Mouse (Mus musculus) kidney, postnatal 14 days (tissue): ENCODE data around the gene Nxt1.

Source experiments
- DNase-seq: peaks from one replicate; pipeline ENCODE4 v3.0.0; 2022; ENCODE audit warnings: mixed read lengths

The Nxt1 gene

DNA sequence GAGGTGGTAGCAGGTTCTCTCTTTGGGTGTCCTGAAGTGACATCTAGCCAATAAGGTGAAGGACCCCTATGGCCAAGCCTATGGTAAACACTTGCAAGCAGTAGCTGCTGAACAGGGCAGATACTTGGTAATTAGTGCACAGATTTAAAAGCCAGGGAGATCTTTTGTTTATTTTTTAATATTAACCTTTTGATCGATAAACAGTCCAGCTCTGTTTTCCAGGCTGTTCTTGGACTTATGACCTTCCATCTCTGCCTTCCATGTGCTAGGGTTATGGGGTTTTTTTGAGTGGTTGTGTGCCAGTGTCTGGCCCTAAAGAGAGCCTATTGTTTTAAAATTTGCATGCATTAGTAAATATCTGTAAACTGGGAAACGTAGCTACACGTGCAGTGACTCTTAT is 17.9 kb downstream of the Nxt1 start:
- no peak for DNase-seq

DNA sequence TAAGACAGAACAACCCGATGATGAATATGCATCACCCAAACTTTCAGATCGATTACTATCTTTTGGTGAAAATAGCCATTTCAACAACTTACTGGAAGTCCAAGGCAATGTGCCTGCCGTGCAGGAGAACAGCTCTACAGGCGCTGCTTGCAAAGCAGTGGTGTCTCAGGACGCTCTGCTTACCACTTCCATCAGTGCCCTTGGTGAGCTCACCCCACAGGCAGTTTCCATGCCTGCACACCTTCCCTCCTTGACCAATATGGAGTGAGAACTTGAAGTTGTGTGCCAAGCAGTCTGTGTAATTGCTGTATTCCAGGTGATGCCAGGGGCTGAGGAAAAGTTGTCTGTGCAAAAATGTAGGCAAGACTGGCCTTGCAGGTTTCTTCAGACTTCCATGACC is 18.4 kb downstream of the Nxt1 start:
- no peak for DNase-seq

DNA sequence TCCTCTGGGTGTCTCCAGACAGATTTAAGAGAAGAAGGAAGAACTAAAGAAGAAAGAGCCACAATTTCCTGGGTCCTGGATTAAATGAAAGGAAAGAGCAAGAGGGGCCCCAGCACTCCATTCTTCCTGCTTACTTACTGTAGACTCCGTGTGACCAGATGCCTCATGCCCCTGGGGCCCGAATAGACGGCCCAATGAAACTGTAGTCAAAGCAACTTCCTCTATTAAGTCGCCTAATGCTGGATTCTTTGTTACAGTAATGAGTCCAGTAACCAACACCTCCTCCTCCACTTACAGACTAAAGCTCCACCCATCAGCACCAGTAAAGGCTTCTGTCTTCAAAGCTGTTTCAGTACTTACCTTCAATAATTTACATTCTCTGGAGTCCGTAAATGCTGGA is 26.2 kb downstream of the Nxt1 start:
- no peak for DNase-seq

DNA sequence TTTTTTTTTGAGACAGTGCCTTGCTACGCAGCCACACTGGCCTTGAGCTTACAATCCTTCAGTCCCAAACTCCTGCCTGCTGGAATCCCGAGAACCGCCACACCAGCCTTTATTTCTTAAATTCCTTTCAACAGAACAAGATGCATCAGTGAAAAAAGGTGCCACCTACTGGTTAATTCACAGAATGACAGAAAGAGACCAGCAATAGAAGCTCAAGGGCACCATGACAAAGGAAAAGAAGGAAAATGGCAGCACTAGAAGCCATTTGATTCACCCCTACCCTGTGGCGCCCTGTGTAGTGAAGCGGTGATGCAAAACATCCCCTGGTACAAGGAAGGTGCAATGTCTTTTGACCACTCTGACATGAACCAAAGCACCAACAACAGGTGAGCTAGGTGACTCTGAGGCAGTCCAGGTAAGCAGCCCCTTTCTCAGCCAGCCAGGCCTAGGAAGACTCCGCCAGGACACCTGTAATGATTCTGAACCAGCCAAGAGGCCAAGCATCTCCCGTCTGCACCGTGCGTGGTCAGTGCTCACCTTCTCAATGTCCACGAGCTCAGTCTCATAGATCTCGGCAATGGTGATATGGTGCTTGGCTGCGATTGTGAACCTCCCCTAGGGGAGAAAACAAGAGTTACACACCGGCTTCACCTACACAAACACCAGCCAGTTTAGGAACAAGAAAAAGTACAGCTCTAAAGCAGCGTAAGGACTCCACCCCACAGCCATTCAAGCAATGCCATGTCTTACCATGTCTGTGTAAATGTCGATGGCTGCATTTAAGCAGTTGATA is 34.2 kb downstream of the Nxt1 start:
- peak; percentile 21 for DNase-seq

DNA sequence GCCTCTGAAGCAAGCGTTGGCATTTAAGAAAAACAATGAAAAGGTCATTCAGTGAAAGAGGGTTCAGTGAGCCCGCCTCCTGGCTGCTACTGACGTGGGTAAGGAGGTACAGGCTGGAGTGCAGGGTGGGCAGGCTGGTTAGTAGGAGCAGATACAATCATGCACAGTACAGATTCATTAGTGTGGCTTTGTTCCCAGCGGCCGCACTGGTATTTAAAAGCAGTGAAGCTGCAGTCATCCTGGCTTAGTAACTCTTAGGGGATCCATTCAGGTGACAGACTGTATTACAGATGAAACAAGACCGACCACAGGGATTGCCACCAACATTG is 34.8 kb downstream of the Nxt1 start:
- no peak for DNase-seq

DNA sequence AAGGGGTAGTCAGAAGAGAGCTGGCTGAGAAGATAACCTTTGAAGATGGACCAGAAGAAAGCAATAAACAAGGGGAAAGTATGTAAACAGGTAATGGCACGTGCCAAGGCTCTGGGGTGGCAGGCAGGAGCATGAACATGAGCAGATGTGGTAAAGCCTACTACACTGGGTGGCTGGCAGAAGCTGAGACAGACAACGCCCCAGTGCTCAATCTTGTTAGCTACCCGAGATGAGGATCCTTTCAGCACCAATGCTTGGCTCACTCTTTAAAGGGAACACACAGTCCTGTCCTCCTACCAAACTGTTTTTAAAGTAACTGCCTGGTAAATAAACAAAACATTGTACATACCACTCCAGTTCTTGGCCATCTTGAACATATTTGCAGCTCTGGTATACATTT is 39.9 kb downstream of the Nxt1 start:
- DNase-seq: no peak

DNA sequence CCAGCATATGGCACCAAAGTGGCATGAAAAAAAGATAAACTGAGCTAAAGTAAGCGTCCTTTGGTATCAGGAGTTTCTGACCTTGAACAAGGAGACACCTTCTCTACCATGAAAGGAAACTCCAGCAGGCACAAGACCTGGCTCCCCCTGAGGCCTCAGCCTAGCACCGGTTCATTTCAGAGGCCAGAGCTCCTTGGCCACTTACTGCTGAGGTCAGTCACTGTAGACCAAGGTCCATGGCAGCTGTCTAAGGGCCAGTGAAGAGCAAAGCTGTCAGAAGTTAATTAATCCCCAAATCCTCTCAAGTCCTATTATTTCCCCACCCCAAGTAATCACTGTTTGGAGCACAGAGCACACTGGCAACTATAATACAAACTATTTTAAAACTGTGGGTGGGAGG is 44.7 kb downstream of the Nxt1 start:
- DNase-seq: peak; percentile 16

DNA sequence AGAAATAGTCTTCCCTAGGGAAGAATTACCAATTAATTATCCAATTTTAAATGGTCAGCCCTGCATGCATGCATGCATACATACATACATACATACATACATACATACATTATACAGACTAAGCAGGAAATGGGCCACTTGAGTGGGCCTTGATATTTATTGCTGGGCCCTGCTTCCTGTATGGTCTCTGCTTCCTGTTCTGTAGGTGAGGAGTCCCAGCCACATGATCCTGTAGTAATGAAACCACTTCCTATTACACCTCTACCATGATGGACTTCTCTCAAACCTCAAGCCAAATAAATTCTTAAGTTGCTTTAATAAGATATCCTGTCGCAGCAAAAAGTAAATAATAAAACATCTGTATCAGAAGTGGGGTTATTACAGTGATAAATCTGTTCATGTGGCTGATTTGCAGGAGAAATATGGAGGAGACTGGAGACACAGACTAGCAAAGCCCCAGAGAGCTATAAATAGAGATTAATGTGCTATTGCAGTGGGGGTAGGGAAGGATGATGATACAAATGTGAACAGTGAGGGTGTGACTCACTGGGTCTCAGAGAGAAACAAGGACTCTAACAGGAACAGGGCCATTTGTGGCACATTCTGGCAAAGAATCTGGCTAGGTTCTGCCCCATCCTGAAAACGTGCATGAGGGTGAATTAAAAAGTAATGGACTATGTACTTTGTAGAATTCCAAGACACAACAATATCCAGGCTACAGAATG is 47.0 kb downstream of the Nxt1 start:
- DNase-seq: no peak
